Mouse (Mus musculus): ENCODE results near the gene Rsf1.

GRCm38 (mm10) chr7:97629351-97629750 lies 49.7 kb downstream of the Rsf1 start:
- no peak for TF ChIP-seq CTCF (IDR thresholded peaks at IDR 0.05; ENCODE audit: low read depth, low read length)
- no peak for TF ChIP-seq GATA2 (IDR thresholded peaks at IDR 0.05; ENCODE audit: borderline replicate concordance, low read depth, low read length)
- TF ChIP-seq TAL1 (conservative IDR thresholded peaks at IDR 0.05; ENCODE audit: low read depth, low read length): no peak
- no peak for TF ChIP-seq POLR2AphosphoS5 (IDR thresholded peaks at IDR 0.05; ENCODE audit: insufficient replicate concordance, low read depth, low read length)
- TF ChIP-seq GATA1 (IDR thresholded peaks at IDR 0.05; ENCODE audit: borderline replicate concordance, low read length): no peak
